Mouse (Mus musculus): ENCODE data around the gene Foxp1. TPM values are rescaled to one million over a fixed set of nuclear protein-coding genes. Genes with fewer than 3 reads are reported as not detected.
A peak's percentile ranks its signal among the peaks of the same experiment; 100 is the strongest.

Gene Foxp1
- polyA plus RNA-seq, 1 experiment from 2014 or later, result 103 TPM

DNA sequence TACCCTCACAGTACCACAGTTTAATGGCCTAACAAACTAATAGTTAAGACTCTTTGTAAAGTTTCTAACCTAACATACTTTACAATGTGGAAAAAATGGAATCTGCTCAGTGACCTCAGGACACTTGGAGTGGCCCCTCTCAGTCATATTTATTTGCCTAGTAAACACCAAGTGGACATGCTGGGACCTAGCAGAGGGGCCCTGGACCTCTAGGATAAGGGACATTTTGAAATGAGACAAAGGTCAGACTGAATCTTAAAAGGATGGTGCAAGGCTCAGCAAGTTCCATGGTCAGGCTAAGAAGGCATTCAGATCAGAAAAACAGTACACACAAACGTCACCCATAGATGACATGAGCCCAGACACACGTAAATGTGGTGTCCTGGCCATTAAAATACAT is 483.5 kb downstream of the Foxp1 start:
- no peak overlapping the region for H3K4me2 ChIP-seq (replicated peaks)
- 84% methylated on average over 2 of the region's 2 CpGs for WGBS
- no peak overlapping the region for H3K9ac ChIP-seq
- no peaks in the 10 kb centered on the region for H3K36me3 ChIP-seq
- peaks cover 11% of the 10 kb centered on the region for H3K4me1 ChIP-seq (replicated peaks)
- H3K27ac ChIP-seq, result no peak overlapping the region
- ATAC-seq, result no peak
- H3K27me3 ChIP-seq (replicated peaks), result no peaks in the 10 kb centered on the region
- H3K9me3 ChIP-seq, result no peaks in the 10 kb centered on the region
- H3K4me3 ChIP-seq (replicated peaks), result no peak overlapping the region

DNA sequence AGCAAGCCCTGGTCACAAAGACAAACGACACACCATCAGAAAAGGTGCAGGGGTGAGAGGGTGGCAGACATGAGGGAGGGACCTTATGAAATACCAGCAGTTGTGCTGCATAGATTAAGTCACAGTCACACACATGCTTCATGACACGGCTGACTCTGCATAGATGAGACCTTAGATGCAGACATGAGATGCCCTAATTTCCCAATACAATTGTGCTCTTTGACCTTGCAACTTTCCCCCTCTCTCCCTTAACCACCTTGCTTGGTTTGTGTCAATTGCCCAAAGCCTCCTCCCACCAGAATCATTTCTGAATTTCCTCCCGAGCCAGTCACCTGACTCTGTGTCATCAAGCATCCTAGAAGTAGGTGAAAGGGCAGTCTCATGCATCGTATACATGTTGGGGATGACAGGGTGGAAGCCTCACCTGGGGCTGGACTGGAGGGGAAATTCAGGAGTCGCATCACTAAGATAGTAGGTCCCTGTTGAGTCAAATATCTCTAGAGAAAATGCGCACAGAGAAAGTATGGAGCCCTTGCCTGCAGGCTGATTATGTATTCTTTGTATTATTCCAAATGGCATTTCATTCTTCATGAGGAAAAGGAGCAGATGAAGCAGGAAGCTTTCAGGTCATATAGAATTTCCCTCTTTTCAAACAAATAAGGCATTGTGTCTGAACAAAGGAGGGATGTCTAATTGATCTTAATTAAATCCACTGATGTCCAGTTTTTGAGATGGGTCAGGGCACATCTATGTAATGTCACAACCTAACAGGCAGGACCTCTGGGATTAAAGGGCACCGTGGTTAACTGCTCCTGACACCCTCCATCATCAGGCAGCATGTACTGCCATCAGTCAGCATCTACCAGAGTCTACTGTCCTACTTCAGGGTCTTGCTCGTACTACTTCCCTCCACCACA is 486.8 kb downstream of the Foxp1 start:
- ATAC-seq, result no peak
- Histone ChIP-seq H3K36me3 (no peaks in the 10 kb centered on the region), H3K9me3 (no peaks in the 10 kb centered on the region), H3K4me3 (replicated peaks) (no peak overlapping the region), H3K27me3 (replicated peaks) (no peaks in the 10 kb centered on the region), H3K4me2 (replicated peaks) (no peak overlapping the region), H3K27ac (no peak overlapping the region), H3K9ac (no peak overlapping the region), H3K4me1 (replicated peaks) (peaks cover 15% of the 10 kb centered on the region)
- WGBS, result 85% methylated on average over 8 of the region's 8 CpGs

DNA sequence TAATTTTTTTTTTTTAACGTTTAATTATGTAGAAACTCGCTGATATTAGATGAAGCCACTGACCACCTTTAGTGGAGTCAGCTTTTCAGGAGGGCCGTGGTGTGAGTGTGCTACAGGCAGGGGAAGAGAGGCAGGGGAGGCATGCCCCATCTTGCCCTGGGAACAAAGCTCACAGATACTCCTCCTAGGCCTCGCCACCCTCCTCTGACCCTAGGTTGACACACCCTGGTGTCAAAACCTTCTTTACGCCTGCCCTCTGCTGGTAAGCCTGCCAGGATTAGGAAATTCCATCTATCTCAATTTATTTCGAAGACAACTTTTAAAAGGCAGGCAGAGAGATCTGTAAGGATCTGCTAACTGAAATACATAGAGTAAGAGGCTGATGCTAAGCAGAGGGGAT is 489.5 kb downstream of the Foxp1 start:
- no peak overlapping the region for H3K4me3 ChIP-seq (replicated peaks)
- no peak overlapping the region for H3K4me2 ChIP-seq (replicated peaks)
- no peaks in the 10 kb centered on the region for H3K9me3 ChIP-seq
- H3K27ac ChIP-seq, result no peak overlapping the region
- peaks cover 16% of the 10 kb centered on the region for H3K4me1 ChIP-seq (replicated peaks)
- 46% methylated on average over 6 of the region's 6 CpGs for WGBS
- no peaks in the 10 kb centered on the region for H3K27me3 ChIP-seq (replicated peaks)
- ATAC-seq, result no peak
- H3K36me3 ChIP-seq, result no peaks in the 10 kb centered on the region
- no peak overlapping the region for H3K9ac ChIP-seq

DNA sequence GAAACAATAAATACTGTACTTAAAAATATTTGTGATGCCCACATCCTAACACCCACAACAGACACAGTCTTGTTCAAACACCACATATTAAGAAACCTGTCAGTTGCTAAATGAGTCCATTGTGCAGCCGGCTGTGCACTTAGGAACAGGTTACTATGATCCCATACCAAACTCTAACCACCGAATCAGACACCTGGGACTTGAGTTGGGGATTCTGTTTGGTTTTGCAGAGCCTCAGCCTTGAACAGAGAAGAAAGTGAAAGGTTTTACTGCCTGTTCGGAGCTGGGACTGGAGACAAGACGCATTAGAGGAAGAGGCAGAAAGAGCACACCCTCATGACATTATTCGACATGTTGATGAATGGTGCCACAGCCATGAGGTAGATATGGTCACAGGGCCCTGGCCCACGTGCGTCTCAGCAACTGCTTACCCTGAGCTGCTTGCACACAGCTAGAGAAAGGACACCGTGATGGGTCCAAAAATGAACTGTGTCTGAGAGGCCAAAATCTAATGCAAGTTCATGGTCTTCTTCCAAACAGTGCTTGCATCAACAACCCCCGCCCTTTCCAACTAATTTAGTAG is 491.1 kb downstream of the Foxp1 start:
- Histone ChIP-seq H3K9ac (no peak overlapping the region), H3K9me3 (no peaks in the 10 kb centered on the region), H3K27me3 (replicated peaks) (no peaks in the 10 kb centered on the region), H3K4me1 (replicated peaks) (peaks cover 16% of the 10 kb centered on the region), H3K4me2 (replicated peaks) (no peak overlapping the region), H3K36me3 (no peaks in the 10 kb centered on the region), H3K4me3 (replicated peaks) (no peak overlapping the region), H3K27ac (no peak overlapping the region)
- WGBS, result 45% methylated on average over 9 of the region's 9 CpGs
- no peak for ATAC-seq

DNA sequence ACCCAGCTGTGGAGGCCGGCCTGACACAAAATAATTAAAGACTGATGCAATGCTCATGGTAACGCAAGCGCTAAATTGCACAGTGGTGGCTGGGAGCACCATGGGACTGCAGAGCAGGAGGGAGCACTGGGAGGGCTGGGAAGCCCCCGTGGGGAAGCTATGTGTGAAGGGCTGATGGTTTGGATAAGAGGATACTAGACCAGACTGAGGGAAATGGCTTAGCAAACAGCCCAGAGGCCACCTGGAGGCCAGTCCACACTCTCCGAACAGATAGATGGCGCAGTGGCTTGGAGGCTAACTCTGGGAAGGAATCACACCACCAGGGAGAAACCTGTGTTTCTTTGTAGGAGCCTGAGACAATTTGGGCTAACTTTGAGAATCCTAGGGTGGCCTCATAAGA is 492.3 kb downstream of the Foxp1 start:
- no peak for ATAC-seq
- H3K4me1 ChIP-seq (replicated peaks), result peaks cover 24% of the 10 kb centered on the region
- 53% methylated on average over 6 of the region's 6 CpGs for WGBS
- H3K27ac ChIP-seq, result no peak overlapping the region
- H3K9me3 ChIP-seq, result no peaks in the 10 kb centered on the region
- H3K27me3 ChIP-seq (replicated peaks), result no peaks in the 10 kb centered on the region
- no peak overlapping the region for H3K4me2 ChIP-seq (replicated peaks)
- no peak overlapping the region for H3K9ac ChIP-seq
- H3K4me3 ChIP-seq (replicated peaks), result no peak overlapping the region
- H3K36me3 ChIP-seq, result no peaks in the 10 kb centered on the region

DNA sequence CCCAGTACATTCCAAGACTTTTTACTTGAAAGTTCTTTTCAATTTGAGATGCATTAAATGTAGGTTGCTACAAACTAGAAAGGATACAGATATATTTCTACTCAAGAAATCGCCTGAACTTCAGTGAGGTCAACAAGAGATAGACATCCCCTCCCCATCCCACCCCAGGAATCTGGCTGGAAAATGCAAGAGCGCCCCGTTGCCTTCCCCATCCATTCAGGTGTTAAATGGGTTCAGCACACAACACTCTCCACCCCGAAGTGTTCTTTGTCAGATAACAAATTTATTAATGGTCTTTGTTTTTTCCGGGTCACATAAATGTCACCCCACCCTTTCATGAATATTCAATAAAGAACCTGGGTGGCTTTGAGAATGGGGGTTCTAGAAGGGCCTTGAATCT is 493.1 kb downstream of the Foxp1 start:
- WGBS, result 43% methylated on average over 5 of the region's 5 CpGs
- Histone ChIP-seq H3K9ac (no peak overlapping the region), H3K4me2 (replicated peaks) (no peak overlapping the region; the same call in 1 of the 2 replicates), H3K27me3 (replicated peaks) (no peaks in the 10 kb centered on the region), H3K36me3 (no peaks in the 10 kb centered on the region), H3K4me1 (replicated peaks) (peaks cover 23% of the 10 kb centered on the region), H3K9me3 (no peaks in the 10 kb centered on the region), H3K4me3 (replicated peaks) (no peak overlapping the region), H3K27ac (no peak overlapping the region)
- no peak for ATAC-seq

DNA sequence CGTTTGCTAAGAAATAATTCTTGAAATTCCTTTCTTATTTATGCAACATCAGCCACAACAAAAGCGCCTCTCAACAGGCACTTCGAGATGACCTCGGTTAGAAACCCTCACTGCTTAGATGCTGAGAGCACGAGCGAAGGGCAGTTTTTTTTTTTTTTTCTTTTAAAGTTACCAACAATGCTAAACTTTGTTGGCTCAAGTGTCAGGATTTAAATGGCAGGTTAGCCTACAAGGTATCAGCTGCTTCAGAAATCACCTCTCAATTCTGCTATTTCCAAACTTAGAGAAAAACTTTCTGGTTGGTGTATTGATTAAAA is 493.6 kb downstream of the Foxp1 start:
- ATAC-seq, result no peak
- Histone ChIP-seq H3K9ac (peak overlapping the region; percentile 87), H3K9me3 (no peaks in the 10 kb centered on the region), H3K27ac (peak overlapping the region; percentile 92), H3K4me3 (replicated peaks) (peak overlapping the region; percentile 69), H3K36me3 (no peaks in the 10 kb centered on the region), H3K27me3 (replicated peaks) (no peaks in the 10 kb centered on the region), H3K4me1 (replicated peaks) (peaks cover 23% of the 10 kb centered on the region), H3K4me2 (replicated peaks) (peak overlapping the region; percentile 86)
- 8% methylated on average over 6 of the region's 6 CpGs for WGBS

DNA sequence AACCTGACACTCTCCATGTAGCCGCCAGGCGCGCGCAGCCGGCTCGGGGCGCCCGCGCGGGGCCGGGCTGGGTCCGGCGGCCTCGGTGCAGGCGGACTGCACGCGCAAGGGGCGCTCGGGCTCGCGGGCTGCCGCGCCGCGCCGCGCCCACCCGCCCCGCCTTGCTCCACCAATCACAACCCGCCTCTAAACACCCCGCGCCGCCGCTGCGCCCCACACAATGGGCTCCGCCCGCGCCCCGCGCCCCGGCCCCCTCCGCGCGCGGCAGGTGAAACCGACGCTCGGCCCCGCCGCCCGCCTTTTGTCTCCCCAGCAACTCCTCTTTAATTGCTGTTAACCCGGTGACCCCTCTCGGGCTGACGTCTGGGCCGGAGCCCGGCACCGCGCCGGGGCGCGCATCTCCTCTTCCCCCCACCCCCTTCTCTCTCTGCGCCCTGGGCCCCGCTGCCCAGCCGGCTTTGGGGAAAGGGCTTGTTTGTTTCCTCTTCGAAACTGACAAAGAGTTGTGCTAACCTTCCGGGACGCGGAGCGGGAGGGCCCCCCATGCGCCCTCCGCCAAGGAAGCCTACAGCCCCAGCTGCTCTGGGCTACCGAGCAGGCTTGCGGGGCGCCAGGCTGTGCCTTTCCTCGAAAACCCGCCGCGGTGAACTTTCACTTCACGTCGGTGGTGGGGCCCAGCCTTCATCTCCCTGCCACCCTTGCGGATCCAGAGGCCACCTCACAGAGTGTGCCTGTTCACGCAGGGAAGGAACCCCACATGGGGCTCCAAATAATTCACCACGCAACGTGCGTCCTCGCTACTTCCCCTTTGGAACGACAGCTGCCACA is 494.1 kb downstream of the Foxp1 start:
- WGBS, result under 1% methylated on average over 55 of the region's 87 CpGs

DNA sequence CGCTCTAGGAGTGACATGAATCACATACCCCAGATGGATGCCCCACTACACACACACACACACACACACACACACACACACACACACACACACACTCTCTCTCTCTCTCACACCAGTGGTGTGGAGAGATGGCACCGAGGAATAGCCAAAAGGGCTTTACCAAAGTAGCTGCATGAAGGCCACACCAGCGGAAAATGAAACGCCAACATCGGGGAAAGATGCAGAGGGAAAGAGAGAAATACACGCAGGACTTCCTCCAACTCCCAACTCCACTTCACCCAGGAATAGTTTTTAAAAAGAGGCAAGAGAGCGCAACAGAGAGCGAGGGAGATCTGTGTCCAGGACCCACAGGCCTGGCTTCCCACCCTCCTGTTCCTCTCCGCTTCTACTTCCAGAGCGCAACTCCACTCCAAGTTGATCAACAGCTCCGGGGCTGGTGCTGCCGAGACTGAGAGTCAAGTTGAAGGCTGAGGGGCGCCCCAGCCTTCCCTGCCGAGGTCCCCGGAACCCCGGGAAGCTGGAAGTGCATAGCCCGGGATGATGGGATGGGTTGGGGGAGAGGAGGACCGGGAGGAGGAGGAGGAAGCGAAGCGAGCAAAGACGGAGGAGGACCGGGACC is 494.9 kb downstream of the Foxp1 start:
- WGBS, result 1% methylated on average over 21 of the region's 22 CpGs
- Histone ChIP-seq H3K4me1 (replicated peaks) (peaks cover 16% of the 10 kb centered on the region), H3K4me3 (replicated peaks) (peak overlapping the region; percentile 69), H3K9ac (peak overlapping the region; percentile 87), H3K27me3 (replicated peaks) (no peaks in the 10 kb centered on the region), H3K9me3 (no peaks in the 10 kb centered on the region), H3K36me3 (no peaks in the 10 kb centered on the region), H3K4me2 (replicated peaks) (peak overlapping the region; percentile 86), H3K27ac (peak overlapping the region; percentile 92)
- ATAC-seq, result peak; percentile 40; the same call in 1 of the 2 replicates

More for the DNA sequence above, 494.1 kb downstream of the Foxp1 start:
- peak overlapping the region; percentile 69 for H3K4me3 ChIP-seq (replicated peaks)
- H3K27ac ChIP-seq, result peak overlapping the region; percentile 92
- peak; percentile 96 for ATAC-seq
- H3K36me3 ChIP-seq, result no peaks in the 10 kb centered on the region
- peaks cover 21% of the 10 kb centered on the region for H3K4me1 ChIP-seq (replicated peaks)
- H3K9ac ChIP-seq, result peak overlapping the region; percentile 87
- no peaks in the 10 kb centered on the region for H3K27me3 ChIP-seq (replicated peaks)
- peak overlapping the region; percentile 86 for H3K4me2 ChIP-seq (replicated peaks)
- no peaks in the 10 kb centered on the region for H3K9me3 ChIP-seq

DNA sequence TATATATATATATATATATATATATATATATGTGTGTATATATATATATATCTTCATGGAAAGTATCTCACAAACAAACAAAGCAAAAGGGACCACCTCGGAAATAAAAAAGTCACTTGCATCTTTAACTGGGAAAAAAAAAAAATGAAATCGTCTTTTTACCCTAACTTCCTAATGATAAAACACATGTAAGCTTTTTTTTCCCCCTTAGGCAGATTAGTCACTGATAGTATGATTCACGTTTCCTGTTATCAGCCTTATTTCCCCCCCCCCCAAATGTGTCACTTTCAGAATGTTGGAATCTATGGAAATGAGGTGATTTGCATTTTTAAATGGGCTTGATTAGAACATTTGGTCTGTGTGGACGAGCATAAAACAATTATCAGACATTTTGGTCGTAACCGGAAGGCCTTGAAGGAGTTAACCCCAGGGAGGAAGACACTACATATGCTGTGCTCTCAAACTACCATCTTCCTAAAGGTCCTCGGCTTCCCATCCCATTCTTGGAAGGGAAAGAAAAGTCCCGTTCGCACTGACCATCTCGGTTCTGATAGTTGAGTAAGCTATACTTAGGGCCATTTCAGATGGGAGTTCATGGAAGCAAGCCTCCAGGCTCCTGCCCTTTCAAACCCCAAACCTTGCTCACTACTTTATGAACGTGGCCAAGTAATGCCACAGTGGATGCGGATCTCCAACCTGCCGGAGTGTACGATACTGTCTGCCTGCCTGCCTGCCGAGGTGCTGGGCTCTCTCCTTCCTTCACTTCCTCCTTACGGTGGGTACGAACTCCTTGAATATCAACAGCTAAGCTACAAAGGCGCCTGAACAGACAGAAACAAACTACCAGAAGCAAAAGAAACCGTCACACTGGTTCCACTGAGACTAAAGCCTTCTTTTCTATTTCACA is 495.6 kb downstream of the Foxp1 start:
- Histone ChIP-seq H3K27me3 (replicated peaks) (no peaks in the 10 kb centered on the region), H3K9me3 (no peaks in the 10 kb centered on the region), H3K4me2 (replicated peaks) (peak overlapping the region; percentile 86), H3K4me1 (replicated peaks) (peaks cover 16% of the 10 kb centered on the region), H3K4me3 (replicated peaks) (peak overlapping the region; percentile 69), H3K27ac (peak overlapping the region; percentile 92), H3K9ac (peak overlapping the region; percentile 87), H3K36me3 (no peaks in the 10 kb centered on the region)
- ATAC-seq, result no peak
- 9% methylated on average over 19 of the region's 19 CpGs for WGBS

DNA sequence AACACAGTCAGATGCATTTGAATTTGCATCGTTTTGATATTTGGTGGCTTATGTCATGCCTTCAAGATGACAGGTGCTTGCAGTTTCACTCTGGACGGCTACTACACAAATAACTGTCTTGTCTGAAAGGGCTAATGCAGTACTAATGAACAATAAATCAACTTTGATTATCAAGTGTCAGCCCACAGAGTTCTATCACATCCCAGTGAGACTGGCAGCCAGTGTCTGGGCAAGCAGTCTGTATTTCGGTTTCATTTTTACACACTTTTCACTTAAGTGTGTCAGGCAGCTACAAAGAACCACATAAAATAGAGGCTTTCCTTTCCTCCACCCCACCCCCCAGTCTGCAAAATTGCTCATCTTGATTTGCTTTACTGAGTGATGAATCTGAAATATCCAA is 496.5 kb downstream of the Foxp1 start:
- H3K4me3 ChIP-seq (replicated peaks), result peak overlapping the region; percentile 21; the same call in 1 of the 2 replicates
- 15% methylated on average over 3 of the region's 3 CpGs for WGBS

More for the DNA sequence above, 496.5 kb downstream of the Foxp1 start:
- H3K9me3 ChIP-seq, result no peaks in the 10 kb centered on the region
- H3K4me1 ChIP-seq (replicated peaks), result peaks cover 16% of the 10 kb centered on the region
- H3K27me3 ChIP-seq (replicated peaks), result no peaks in the 10 kb centered on the region
- H3K27ac ChIP-seq, result peak overlapping the region; percentile 48; the same call in 1 of the 2 replicates
- no peaks in the 10 kb centered on the region for H3K36me3 ChIP-seq
- ATAC-seq, result no peak
- peak overlapping the region; percentile 43 for H3K4me2 ChIP-seq (replicated peaks)
- no peak overlapping the region for H3K9ac ChIP-seq

All from intestine, embryonic 15.5 days (tissue).